Mouse (Mus musculus): ENCODE measurements at regions not wholly inside any gene's neighbourhood (a gene's known extent, or its start where the extent isn't known, plus 50 kb on each side); places are given as distances from the start of the nearest gene placed in this dataset.

DNA sequence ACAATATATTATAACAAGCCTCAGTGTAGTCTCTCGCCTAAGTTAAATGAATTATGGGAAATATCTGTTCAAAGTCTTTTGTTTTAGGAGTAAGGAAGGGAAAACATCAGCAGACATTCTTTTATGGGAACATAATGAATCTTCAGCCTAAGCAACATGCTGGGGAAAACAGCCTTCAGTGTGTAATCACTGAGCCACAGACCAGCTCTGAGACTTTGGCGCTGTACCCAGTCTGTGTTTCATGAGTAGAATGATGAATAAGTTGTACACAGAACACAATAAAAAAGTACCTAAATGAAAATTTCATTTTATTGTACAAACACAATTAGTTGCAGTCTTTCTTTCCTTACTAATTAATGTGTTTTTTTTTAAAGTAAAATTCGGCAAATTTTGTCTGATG lies 1774.8 kb upstream of the Pcdh20 start:
- DNase-seq (ENCODE audit: low spot score) = no peak
- no peak for ATAC-seq (replicated peaks; ENCODE audit: low FRiP score)
- H3K4me1 ChIP-seq (replicated peaks; ENCODE audit: control insufficient read depth, insufficient read depth, low read length) = no peaks in the 10 kb centered on the region
- no peak overlapping the region for H3K9ac ChIP-seq (ENCODE audit: low read depth, low read length)
- H3K27ac ChIP-seq (ENCODE audit: low read depth, low read length) = no peak overlapping the region
- no peaks in the 10 kb centered on the region for H3K9me3 ChIP-seq (ENCODE audit: control insufficient read depth, low read length)
- no peak overlapping the region for H3K4me3 ChIP-seq (ENCODE audit: low read depth, low read length)
- 90% methylated on average over 3 of the region's 3 CpGs for WGBS
- H3K27me3 ChIP-seq (replicated peaks; ENCODE audit: control insufficient read depth, insufficient read depth, low read length) = no peaks in the 10 kb centered on the region
- no peaks in the 10 kb centered on the region for H3K36me3 ChIP-seq (ENCODE audit: control insufficient read depth, insufficient read depth, low read length)
- no peak overlapping the region for H3K4me2 ChIP-seq

DNA sequence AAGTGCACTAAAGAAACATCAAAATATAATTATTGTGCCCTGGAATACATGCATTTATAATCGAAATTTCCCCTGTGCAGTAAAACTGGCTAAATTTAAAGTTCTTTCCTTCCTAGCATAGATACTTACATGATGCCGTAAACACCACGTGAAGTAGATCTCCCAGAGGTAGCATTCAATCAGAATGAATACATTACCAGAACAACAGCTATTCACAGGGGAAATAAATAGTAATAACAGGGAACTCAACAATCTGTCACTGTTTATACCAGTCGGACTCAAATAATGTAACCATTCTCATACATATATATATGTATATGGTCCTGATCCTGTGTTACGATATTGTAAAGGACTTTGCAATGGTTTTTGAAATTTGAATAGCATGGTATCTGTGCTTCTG lies 1761.5 kb upstream of the Pcdh20 start:
- Histone ChIP-seq H3K9ac (ENCODE audit: low read depth, low read length) (no peak overlapping the region), H3K9me3 (ENCODE audit: control insufficient read depth, low read length) (no peaks in the 10 kb centered on the region), H3K4me2 (no peak overlapping the region), H3K27me3 (replicated peaks; ENCODE audit: control insufficient read depth, insufficient read depth, low read length) (no peaks in the 10 kb centered on the region), H3K36me3 (ENCODE audit: control insufficient read depth, insufficient read depth, low read length) (no peaks in the 10 kb centered on the region), H3K4me3 (ENCODE audit: low read depth, low read length) (no peak overlapping the region), H3K4me1 (replicated peaks; ENCODE audit: control insufficient read depth, insufficient read depth, low read length) (no peaks in the 10 kb centered on the region), H3K27ac (ENCODE audit: low read depth, low read length) (no peak overlapping the region)
- ATAC-seq (replicated peaks; ENCODE audit: low FRiP score) (no peak), DNase-seq (ENCODE audit: low spot score) (no peak)
- WGBS = 87% methylated on average over 5 of the region's 5 CpGs

DNA sequence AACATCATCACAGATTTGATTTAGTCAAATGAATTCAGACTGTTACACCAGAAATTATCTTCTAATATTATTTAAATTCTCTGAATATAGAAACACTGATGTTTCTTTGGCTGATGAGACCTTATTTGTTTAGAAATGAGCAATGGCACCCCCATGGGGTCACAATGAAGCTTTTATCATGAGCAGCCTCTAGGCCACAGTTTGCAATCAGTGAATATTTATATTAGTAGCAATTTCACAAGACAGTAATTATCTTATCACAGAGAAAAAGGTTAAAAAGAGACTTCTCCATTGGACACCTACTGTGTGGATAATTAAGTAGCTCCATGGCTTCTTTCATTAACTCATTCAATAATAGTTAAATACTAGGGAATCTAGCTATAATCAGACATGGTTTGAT lies 1729.1 kb upstream of the Pcdh20 start:
- H3K9ac ChIP-seq (ENCODE audit: low read depth, low read length) = no peak overlapping the region
- no peaks in the 10 kb centered on the region for H3K27me3 ChIP-seq (replicated peaks; ENCODE audit: control insufficient read depth, insufficient read depth, low read length)
- no peaks in the 10 kb centered on the region for H3K4me1 ChIP-seq (replicated peaks; ENCODE audit: control insufficient read depth, insufficient read depth, low read length)
- no peak overlapping the region for H3K4me3 ChIP-seq (ENCODE audit: low read depth, low read length)
- no peaks in the 10 kb centered on the region for H3K9me3 ChIP-seq (ENCODE audit: control insufficient read depth, low read length)
- no peak for ATAC-seq (replicated peaks; ENCODE audit: low FRiP score)
- no peaks in the 10 kb centered on the region for H3K36me3 ChIP-seq (ENCODE audit: control insufficient read depth, insufficient read depth, low read length)
- no peak for DNase-seq (ENCODE audit: low spot score)
- no peak overlapping the region for H3K27ac ChIP-seq (ENCODE audit: low read depth, low read length)
- H3K4me2 ChIP-seq = no peak overlapping the region

- Histone ChIP-seq H3K27ac (ENCODE audit: low read depth, low read length) (no peak overlapping the region), H3K9me3 (ENCODE audit: control insufficient read depth, low read length) (no peaks in the 10 kb centered on the region), H3K4me1 (replicated peaks; ENCODE audit: control insufficient read depth, insufficient read depth, low read length) (no peaks in the 10 kb centered on the region), H3K27me3 (replicated peaks; ENCODE audit: control insufficient read depth, insufficient read depth, low read length) (no peaks in the 10 kb centered on the region), H3K4me2 (no peak overlapping the region), H3K4me3 (ENCODE audit: low read depth, low read length) (no peak overlapping the region), H3K9ac (ENCODE audit: low read depth, low read length) (no peak overlapping the region), H3K36me3 (ENCODE audit: control insufficient read depth, insufficient read depth, low read length) (no peaks in the 10 kb centered on the region)
- WGBS = 88% methylated on average over 8 of the region's 8 CpGs
- DNase-seq (ENCODE audit: low spot score) = no peak
- ATAC-seq (replicated peaks; ENCODE audit: low FRiP score) = no peak
These were observed 1726.6 kb upstream of the Pcdh20 start for GRCm38 (mm10) chr14:90197791-90198190.

GRCm38 (mm10) chr14:90172729-90173128 lies 1701.5 kb upstream of the Pcdh20 start:
- ATAC-seq (replicated peaks; ENCODE audit: low FRiP score) (no peak), DNase-seq (ENCODE audit: low spot score) (no peak)
- 60% methylated on average over 3 of the region's 3 CpGs for WGBS
- H3K27ac ChIP-seq (ENCODE audit: low read depth, low read length) = no peak overlapping the region
- H3K36me3 ChIP-seq (ENCODE audit: control insufficient read depth, insufficient read depth, low read length) = no peaks in the 10 kb centered on the region
- no peak overlapping the region for H3K4me2 ChIP-seq
- H3K27me3 ChIP-seq (replicated peaks; ENCODE audit: control insufficient read depth, insufficient read depth, low read length) = no peaks in the 10 kb centered on the region
- no peaks in the 10 kb centered on the region for H3K9me3 ChIP-seq (ENCODE audit: control insufficient read depth, low read length)
- H3K4me3 ChIP-seq (ENCODE audit: low read depth, low read length) = no peak overlapping the region
- H3K9ac ChIP-seq (ENCODE audit: low read depth, low read length) = no peak overlapping the region
- no peaks in the 10 kb centered on the region for H3K4me1 ChIP-seq (replicated peaks; ENCODE audit: control insufficient read depth, insufficient read depth, low read length)
